14 mouse cellular contexts compared by ENCODE assay signal in the genomic region with DNA sequence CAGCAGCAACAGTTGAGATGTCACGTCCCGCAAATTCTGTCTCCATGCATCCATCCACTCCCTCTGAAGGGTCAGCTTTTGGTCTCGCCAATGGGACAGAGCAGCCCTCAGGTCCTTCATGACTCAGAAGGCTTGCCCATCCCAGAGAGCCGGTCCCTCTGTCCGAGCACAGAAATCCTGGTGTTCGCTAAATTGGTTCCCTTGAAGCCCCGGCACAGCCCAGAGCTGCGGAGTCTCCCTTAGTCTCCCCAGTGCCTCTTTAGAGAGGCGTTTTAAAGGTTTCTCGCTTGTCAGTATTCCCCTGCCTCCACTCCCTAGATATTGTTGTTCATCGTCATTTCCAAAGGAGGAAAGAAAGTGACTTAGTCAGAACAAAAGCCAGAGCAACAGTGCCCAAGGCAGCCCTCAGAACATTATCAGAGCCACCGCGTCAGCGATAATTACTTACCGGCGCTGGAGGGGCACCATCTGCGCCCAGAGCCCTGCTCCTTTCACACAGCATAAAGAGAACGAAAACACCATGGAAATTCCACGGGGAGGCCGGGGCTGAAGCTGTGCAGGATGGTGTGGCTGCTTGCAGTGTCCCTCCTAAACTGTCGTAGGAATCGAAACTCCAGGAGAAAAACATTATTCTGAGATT. TPM values are rescaled to one million over a fixed set of nuclear protein-coding genes. Genes with fewer than 3 reads are reported as not detected.
A peak's percentile ranks its signal among the peaks of the same experiment; 100 is the strongest.
DNase-seq lines count a peak whose midpoint lies in the region; ATAC-seq lines count a peak whose summit lies in the region.
"Had no signal": no experiment of that assay in that cellular context is flagged by ENCODE, and none has a peak within 500 bp of the region (broad histone marks: within the 10 kb centered on the region; RNA-seq: fewer than 3 reads in every experiment).

No protein-coding gene starts in this region.

- H3K36me3 ChIP-seq in heart, embryonic 11.5 days (ENCODE audit: control insufficient read depth, insufficient read depth, low read length) = no peaks in the 10 kb centered on the region
- no peaks in the 10 kb centered on the region for H3K36me3 ChIP-seq in embryonic facial prominence, embryonic 15.5 days
- no peaks in the 10 kb centered on the region for H3K36me3 ChIP-seq in hindbrain, embryonic 13.5 days
- no peaks in the 10 kb centered on the region for H3K36me3 ChIP-seq in midbrain, embryonic 14.5 days (ENCODE audit: control insufficient read depth, insufficient read depth, low read length)
- H3K36me3 ChIP-seq: kidney, embryonic 15.5 days had no signal

- H3K9me3 ChIP-seq in heart, embryonic 11.5 days (replicated peaks; ENCODE audit: control insufficient read depth, low read length) = no peaks in the 10 kb centered on the region
- H3K9me3 ChIP-seq in embryonic facial prominence, embryonic 15.5 days (replicated peaks) = no peaks in the 10 kb centered on the region
- no peaks in the 10 kb centered on the region for H3K9me3 ChIP-seq in hindbrain, embryonic 13.5 days
- H3K9me3 ChIP-seq in midbrain, embryonic 14.5 days (ENCODE audit: control insufficient read depth, low read length) = no peaks in the 10 kb centered on the region
- H3K9me3 ChIP-seq: kidney, embryonic 15.5 days had no signal

- no peak for ATAC-seq in heart, embryonic 11.5 days (replicated peaks; ENCODE audit: insufficient number of reproducible peaks, low FRiP score, low TSS enrichment)
- ATAC-seq in embryonic facial prominence, embryonic 15.5 days (ENCODE audit: insufficient number of reproducible peaks, low FRiP score, low TSS enrichment, low read depth) = no peak
- no peak for ATAC-seq in hindbrain, embryonic 13.5 days (ENCODE audit: low FRiP score)
- peak; percentile 50; the same call in 1 of the 2 replicates for ATAC-seq in midbrain, embryonic 14.5 days (ENCODE audit: low FRiP score, low TSS enrichment)
- ATAC-seq: lung, postnatal 0 days had no signal

- WGBS in heart, embryonic 11.5 days (ENCODE audit: insufficient replicate concordance) = 49% methylated on average over 22 of the region's 22 CpGs
- WGBS in embryonic facial prominence, embryonic 15.5 days = 37% methylated on average over 22 of the region's 22 CpGs
- 27% methylated on average over 22 of the region's 22 CpGs for WGBS in hindbrain, embryonic 13.5 days
- 22% methylated on average over 22 of the region's 22 CpGs for WGBS in midbrain, embryonic 14.5 days

- H3K4me3 ChIP-seq in heart, embryonic 11.5 days (ENCODE audit: low read depth, low read length) = no peak overlapping the region
- no peak overlapping the region for H3K4me3 ChIP-seq in embryonic facial prominence, embryonic 15.5 days (replicated peaks)
- H3K4me3 ChIP-seq in hindbrain, embryonic 13.5 days = 0 out of 2 replicates have a peak overlapping the region, but pooled peaks have one; percentile 14
- no peak overlapping the region for H3K4me3 ChIP-seq in midbrain, embryonic 14.5 days (replicated peaks; ENCODE audit: low read depth, low read length)
- H3K4me3 ChIP-seq: kidney, embryonic 15.5 days had no signal

- H3K4me2 ChIP-seq in heart, embryonic 11.5 days = peak overlapping the region; percentile 29
- peak overlapping the region; percentile 15; the same call in 1 of the 2 replicates for H3K4me2 ChIP-seq in embryonic facial prominence, embryonic 15.5 days (replicated peaks)
- H3K4me2 ChIP-seq in hindbrain, embryonic 13.5 days = peak overlapping the region; percentile 44
- peak overlapping the region; percentile 41 for H3K4me2 ChIP-seq in midbrain, embryonic 14.5 days (ENCODE audit: low read length)
- H3K4me2 ChIP-seq: kidney, embryonic 15.5 days had no signal

- H3K4me1 ChIP-seq in heart, embryonic 11.5 days (ENCODE audit: control insufficient read depth, insufficient read depth, low read length) = no peaks in the 10 kb centered on the region
- peaks cover 7% of the 10 kb centered on the region; the same call in 1 of the 2 replicates for H3K4me1 ChIP-seq in embryonic facial prominence, embryonic 15.5 days
- peaks cover 16% of the 10 kb centered on the region for H3K4me1 ChIP-seq in hindbrain, embryonic 13.5 days (replicated peaks)
- H3K4me1 ChIP-seq in midbrain, embryonic 14.5 days (ENCODE audit: control insufficient read depth, insufficient read depth, low read length) = peaks cover 11% of the 10 kb centered on the region

- H3K27ac ChIP-seq in heart, embryonic 11.5 days (ENCODE audit: low read depth, low read length) = no peak overlapping the region
- no peak overlapping the region for H3K27ac ChIP-seq in embryonic facial prominence, embryonic 15.5 days (replicated peaks)
- no peak overlapping the region for H3K27ac ChIP-seq in hindbrain, embryonic 13.5 days
- peak overlapping the region; percentile 43; the same call in 1 of the 2 replicates for H3K27ac ChIP-seq in midbrain, embryonic 14.5 days (replicated peaks; ENCODE audit: low read depth, low read length)
- H3K27ac ChIP-seq: kidney, embryonic 15.5 days had no signal

- H3K9ac ChIP-seq in heart, embryonic 11.5 days (ENCODE audit: low read depth, low read length) = no peak overlapping the region
- no peak overlapping the region for H3K9ac ChIP-seq in embryonic facial prominence, embryonic 15.5 days
- H3K9ac ChIP-seq in hindbrain, embryonic 13.5 days = no peak overlapping the region
- no peak overlapping the region; the same call in 1 of the 2 replicates for H3K9ac ChIP-seq in midbrain, embryonic 14.5 days (replicated peaks; ENCODE audit: low read length)
- H3K9ac ChIP-seq: kidney, embryonic 15.5 days had no signal

- DNase-seq in heart, adult 11 months = no peak
- DNase-seq in midbrain, embryonic 14.5 days = peak; percentile 75
- DNase-seq in urinary bladder, adult 18-20 months (ENCODE audit: low spot score in 2 of 2) = no peak
- no peak for DNase-seq in frontal cortex, adult 2 months (ENCODE audit: extremely low spot score in 1 of 2, low spot score in 1 of 2)
- no peak for DNase-seq in cerebellum, adult 8-10 months
- DNase-seq: cerebellum, adult 9-11 months; heart, postnatal 10 days; layer of hippocampus, adult 9-11 months; liver had no signal

- 0 out of 2 replicates have a peak, but pooled peaks cover 4% of the 10 kb centered on the region for H3K27me3 ChIP-seq in heart, embryonic 11.5 days (ENCODE audit: control insufficient read depth, insufficient read depth, low read length)
- H3K27me3 ChIP-seq in embryonic facial prominence, embryonic 15.5 days = no peaks in the 10 kb centered on the region
- H3K27me3 ChIP-seq in hindbrain, embryonic 13.5 days = no peaks in the 10 kb centered on the region
- H3K27me3 ChIP-seq in midbrain, embryonic 14.5 days (ENCODE audit: control insufficient read depth, insufficient read depth, low read length) = no peaks in the 10 kb centered on the region
- H3K27me3 ChIP-seq: kidney, embryonic 15.5 days had no signal

RNA-seq across cellular contexts. Expression of a gene that starts 45.7 kb away (rescaled TPM):
- not detected in 2 replicates for polyA plus RNA-seq in heart, embryonic 11.5 days (2014; fragmentation: Nextera tagmentation; extraction: Ambion mirVana)
- not detected in 2 replicates for polyA plus RNA-seq in embryonic facial prominence, embryonic 15.5 days (2015; fragmentation: Nextera tagmentation; extraction: Ambion mirVana)
- 0.18 and 0.19 TPM in 2 replicates for polyA plus RNA-seq in hindbrain, embryonic 13.5 days (2015; fragmentation: Nextera tagmentation; extraction: Ambion mirVana)
- polyA plus RNA-seq in midbrain, embryonic 14.5 days (2014; fragmentation: Nextera tagmentation; extraction: Ambion mirVana) = 0.20 and 0.38 TPM in 2 replicates
- polyA plus RNA-seq in frontal cortex, adult 2 months (2012; rRNA removed) = 0.06 and 0.21 TPM in 2 replicates
- polyA plus RNA-seq: kidney, embryonic 15.5 days; lung, postnatal 0 days had no signal

RNA-seq across cellular contexts. Expression of a gene that starts 56.0 kb away (rescaled TPM):
- 0.11 and 0.52 TPM in 2 replicates for polyA plus RNA-seq in heart, embryonic 11.5 days (2014; fragmentation: Nextera tagmentation; extraction: Ambion mirVana)
- polyA plus RNA-seq in embryonic facial prominence, embryonic 15.5 days (2015; fragmentation: Nextera tagmentation; extraction: Ambion mirVana) = 9.0 and 10.4 TPM in 2 replicates
- polyA plus RNA-seq in hindbrain, embryonic 13.5 days (2015; fragmentation: Nextera tagmentation; extraction: Ambion mirVana) = 6.1 and 8.1 TPM in 2 replicates
- polyA plus RNA-seq in midbrain, embryonic 14.5 days (2014; fragmentation: Nextera tagmentation; extraction: Ambion mirVana) = 10.1 and 11.6 TPM in 2 replicates
- 1.3 and 1.8 TPM in 2 replicates for polyA plus RNA-seq in frontal cortex, adult 2 months (2012; rRNA removed)
